Mouse (Mus musculus) neural tube, embryonic 11.5 days (tissue): ENCODE results near the gene Olfr1355. TPM values are rescaled to one million over a fixed set of nuclear protein-coding genes. Genes with fewer than 3 reads are reported as not detected.
"Not testable (repeated sequence)": the region's sequence is repeated elsewhere in the genome, so short reads cannot be mapped to it uniquely, and the experiment has no call there.

Source experiments
- ATAC-seq: fragments of 200-750 bp; cut with Nextera tagmentation; 2 replicates; pipeline ENCODE4 v1.8.0; 2017; ENCODE audit warnings: moderate number of reproducible peaks, mild to moderate bottlenecking, moderate TSS enrichment, moderate library complexity; ENCODE audit not compliant: insufficient read depth, low FRiP score, low TSS enrichment
- DNase-seq: peaks from one replicate; pipeline ENCODE4 v3.0.0-alpha.2; 2015; ENCODE audit warnings: low spot score
- H3K27ac ChIP-seq: fragments of 300-500 bp; sonication (generic); 2 replicates; pipeline ENCODE4 v1.5.1; 2014; ENCODE audit warnings: low read depth, mild to moderate bottlenecking, low read length
- H3K27me3 ChIP-seq: fragments of 300-500 bp; sonication (generic); 2 replicates; pipeline ENCODE4 v1.6.1; 2014; ENCODE audit warnings: mild to moderate bottlenecking, low read length, mixed read lengths; ENCODE audit not compliant: control insufficient read depth, insufficient read depth
- H3K36me3 ChIP-seq: fragments of 300-500 bp; sonication (generic); 2 replicates; pipeline ENCODE4 v1.6.1; 2014; ENCODE audit warnings: mild to moderate bottlenecking, low read length, moderate library complexity, mixed read lengths; ENCODE audit not compliant: control insufficient read depth, insufficient read depth
- H3K4me1 ChIP-seq: fragments of 300-500 bp; sonication (generic); 2 replicates; pipeline ENCODE4 v1.6.1; 2014; ENCODE audit warnings: low read length, mixed read lengths; ENCODE audit not compliant: control insufficient read depth, insufficient read depth
- H3K4me2 ChIP-seq: fragments of 300-500 bp; sonication (generic); 2 replicates; pipeline ENCODE4 v1.6.1; 2014; ENCODE audit warnings: low read depth, mild to moderate bottlenecking, moderate library complexity
- H3K4me3 ChIP-seq: fragments of 300-500 bp; sonication (generic); 2 replicates; pipeline ENCODE4 v1.5.1; 2014; ENCODE audit warnings: low read depth, low read length
- H3K9ac ChIP-seq: fragments of 300-500 bp; sonication (generic); 2 replicates; pipeline ENCODE4 v1.6.1; 2014; ENCODE audit warnings: mild to moderate bottlenecking, low read length
- H3K9me3 ChIP-seq: fragments of 300-500 bp; sonication (generic); 2 replicates; pipeline ENCODE4 v1.6.1; 2016; ENCODE audit warnings: low read length; ENCODE audit not compliant: control insufficient read depth
- WGBS: fragments of 180-500 bp; shearing (Covaris S2); extraction: QIAGEN DNeasy Blood & Tissue Kit; methylation state at CpG from one replicate; pipeline ENCODE4 v1.1.7; 2014; 5-methylcytosine and 5-hydroxymethylcytosine counted together
- polyA plus RNA-seq: library from polyadenylated mRNA; unstranded; fragments of >200 nt; fragmentation: Nextera tagmentation; extraction: Ambion mirVana; gene quantifications from 2 replicates; pipeline ENCODE4 v1.2.1, GENCODE M21; 2014

The Olfr1355 gene
- not detected in 2 replicates for polyA plus RNA-seq

GRCm38 (mm10) chr10:78875240-78875639 lies at the start of gene Olfr1355:
Gene Olfr1355 (plus strand): TSS chr10:78875540.
- WGBS = 66% methylated on average over 2 of the region's 2 CpGs
- DNase-seq = no peak
- H3K9me3 ChIP-seq = no peaks in the 10 kb centered on the region

GRCm38 (mm10) chr10:78840456-78840855 lies 34.9 kb upstream of the Olfr1355 start:
- ATAC-seq, H3K9me3 ChIP-seq, H3K27me3 ChIP-seq: not testable (repeated sequence)

More at GRCm38 (mm10) chr10:78875240-78875639, at the start of gene Olfr1355:
- Histone ChIP-seq H3K36me3 (no peaks in the 10 kb centered on the region), H3K4me3 (no peak within 1 kb of the TSS), H3K4me2 (no peak within 1 kb of the TSS), H3K9ac (no peak within 1 kb of the TSS), H3K27ac (no peak within 1 kb of the TSS), H3K27me3 (no peaks in the 10 kb centered on the region), H3K4me1 (no peaks in the 10 kb centered on the region)
- ATAC-seq = no peak

GRCm38 (mm10) chr10:78852066-78852465 lies 23.3 kb upstream of the Olfr1355 start, which contains the start of gene Olfr1356:
Gene Olfr1356 (minus strand): TSS chr10:78852166.
- no peaks in the 10 kb centered on the region for H3K4me1 ChIP-seq
- ATAC-seq (no peak), DNase-seq (no peak)
- H3K27me3 ChIP-seq = no peaks in the 10 kb centered on the region
- H3K9ac ChIP-seq = no peak within 1 kb of the TSS
- H3K4me3 ChIP-seq = no peak within 1 kb of the TSS
- H3K9me3 ChIP-seq = no peaks in the 10 kb centered on the region
- H3K36me3 ChIP-seq = no peaks in the 10 kb centered on the region
- H3K27ac ChIP-seq = no peak within 1 kb of the TSS
- 83% methylated on average over 2 of the region's 2 CpGs for WGBS
- no peak within 1 kb of the TSS for H3K4me2 ChIP-seq

More at GRCm38 (mm10) chr10:78840456-78840855, 34.9 kb upstream of the Olfr1355 start:
- H3K4me1 ChIP-seq, DNase-seq, H3K4me3 ChIP-seq, H3K27ac ChIP-seq, H3K4me2 ChIP-seq, H3K36me3 ChIP-seq, H3K9ac ChIP-seq: not testable (repeated sequence)
- 92% methylated on average over 12 of the region's 12 CpGs for WGBS

GRCm38 (mm10) chr10:78912871-78913270 lies 37.5 kb downstream of the Olfr1355 start, which contains the start of gene Olfr1354:
Gene Olfr1354 (plus strand): TSS chr10:78913171.
- not testable (repeated sequence) for H3K9ac ChIP-seq, H3K4me2 ChIP-seq, H3K4me3 ChIP-seq, H3K27ac ChIP-seq, H3K36me3 ChIP-seq, DNase-seq, H3K9me3 ChIP-seq, H3K4me1 ChIP-seq, H3K27me3 ChIP-seq, ATAC-seq
- WGBS = 86% methylated on average over 1 of the region's 1 CpGs

Other genes starting within 250 kb of the Olfr1355 start
- not detected in 2 replicates for gene Casp14, start 157.2 kb upstream of the Olfr1355 start, polyA plus RNA-seq
- gene Ccdc105, start 122.5 kb upstream of the Olfr1355 start, polyA plus RNA-seq = not detected in 2 replicates
- 0.80 and 0.84 TPM in 2 replicates for gene Slc1a6, start 95.0 kb upstream of the Olfr1355 start, polyA plus RNA-seq
- gene Olfr1356, start 23.4 kb upstream of the Olfr1355 start, polyA plus RNA-seq = not detected in 2 replicates
- gene Olfr1354, start 37.6 kb downstream of the Olfr1355 start, polyA plus RNA-seq = not detected in 2 replicates
- gene Olfr8, start 75.1 kb downstream of the Olfr1355 start, polyA plus RNA-seq = not detected in 2 replicates
- gene Olfr1353, start 87.8 kb downstream of the Olfr1355 start, polyA plus RNA-seq = not detected in 2 replicates
- gene Olfr1352, start 105.5 kb downstream of the Olfr1355 start, polyA plus RNA-seq = not detected in 2 replicates
- not detected in 2 replicates for gene Olfr1351, start 136.9 kb downstream of the Olfr1355 start, polyA plus RNA-seq
- 0.15 TPM in 1 of 2 replicates, not detected in the other for gene Olfr57, start 153.2 kb downstream of the Olfr1355 start, polyA plus RNA-seq
- 42.8 and 43.7 TPM in 2 replicates for gene 2610008E11Rik, start 222.1 kb downstream of the Olfr1355 start, polyA plus RNA-seq